Mouse (Mus musculus) forebrain, postnatal 0 days (tissue): Measurements from ENCODE around the gene BC030867. TPM values are rescaled to one million over a fixed set of nuclear protein-coding genes. Genes with fewer than 3 reads are reported as not detected.
A peak's percentile ranks its signal among the peaks of the same experiment; 100 is the strongest.

Experiments used
- ATAC-seq: fragments of 200-750 bp; cut with Nextera tagmentation; 2 replicates; pipeline ENCODE4 v1.8.0; 2017; ENCODE audit warnings: mild to moderate bottlenecking, moderate library complexity
- DNase-seq: peaks from one replicate; pipeline ENCODE4 v3.0.0-alpha.2; 2015
- H3K27ac ChIP-seq: fragments of 300-500 bp; sonication (generic); 2 replicates; pipeline ENCODE4 v1.5.1; 2014; ENCODE audit warnings: low read depth, mild to moderate bottlenecking, antibody characterized with exemption, low read length, moderate library complexity, mixed read lengths
- H3K27me3 ChIP-seq: fragments of 300-500 bp; sonication (generic); 2 replicates; pipeline ENCODE4 v1.6.1; 2014; ENCODE audit warnings: mild to moderate bottlenecking, low read length, mixed read lengths; ENCODE audit not compliant: insufficient read depth
- H3K36me3 ChIP-seq: fragments of 300-500 bp; sonication (generic); 2 replicates; pipeline ENCODE4 v1.6.1; 2014; ENCODE audit warnings: mild to moderate bottlenecking, moderate library complexity; ENCODE audit not compliant: insufficient read depth
- H3K4me1 ChIP-seq: fragments of 300-500 bp; sonication (generic); 2 replicates; pipeline ENCODE4 v1.6.1; 2014; ENCODE audit warnings: antibody characterized with exemption; ENCODE audit not compliant: insufficient read depth
- H3K4me2 ChIP-seq: fragments of 300-500 bp; sonication (generic); 2 replicates; pipeline ENCODE4 v1.6.1; 2014; ENCODE audit warnings: low read depth, mild to moderate bottlenecking, moderate library complexity
- H3K4me3 ChIP-seq: fragments of 300-500 bp; sonication (generic); 2 replicates; pipeline ENCODE4 v1.5.1; 2014; ENCODE audit warnings: low read depth, low read length, mixed read lengths
- H3K9ac ChIP-seq: fragments of 300-500 bp; sonication (generic); 2 replicates; pipeline ENCODE4 v1.6.1; 2014; ENCODE audit warnings: mild to moderate bottlenecking
- H3K9me3 ChIP-seq: fragments of 300-500 bp; sonication (generic); 2 replicates; pipeline ENCODE4 v1.6.1; 2016; ENCODE audit warnings: low read length
- CTCF ChIP-seq: sonication (generic); IDR thresholded peaks from 2 replicates; pipeline ENCODE4 v1.5.1; 2016; ENCODE audit warnings: antibody characterized with exemption, control low read depth, low read depth
- WGBS: fragments of 180-500 bp; shearing (Covaris S2); extraction: QIAGEN DNeasy Blood & Tissue Kit; methylation state at CpG from one replicate; pipeline ENCODE4 v1.1.7; 2014; 5-methylcytosine and 5-hydroxymethylcytosine counted together
- polyA plus RNA-seq: library from polyadenylated mRNA; unstranded; fragments of >200 nt; fragmentation: Nextera tagmentation; extraction: Ambion mirVana; gene quantifications from 2 replicates; pipeline ENCODE4 v1.2.1, GENCODE M21; 2015
- total RNA-seq: library from RNA; depleted of rRNA; stranded (reverse); fragments of >200 nt; gene quantifications from 2 replicates; pipeline ENCODE4 v1.2.3, GENCODE M21; 2014

The BC030867 gene
- total and polyA plus RNA-seq, 2 experiments from 2014 or later: 0.62 to 1.5 TPM

DNA sequence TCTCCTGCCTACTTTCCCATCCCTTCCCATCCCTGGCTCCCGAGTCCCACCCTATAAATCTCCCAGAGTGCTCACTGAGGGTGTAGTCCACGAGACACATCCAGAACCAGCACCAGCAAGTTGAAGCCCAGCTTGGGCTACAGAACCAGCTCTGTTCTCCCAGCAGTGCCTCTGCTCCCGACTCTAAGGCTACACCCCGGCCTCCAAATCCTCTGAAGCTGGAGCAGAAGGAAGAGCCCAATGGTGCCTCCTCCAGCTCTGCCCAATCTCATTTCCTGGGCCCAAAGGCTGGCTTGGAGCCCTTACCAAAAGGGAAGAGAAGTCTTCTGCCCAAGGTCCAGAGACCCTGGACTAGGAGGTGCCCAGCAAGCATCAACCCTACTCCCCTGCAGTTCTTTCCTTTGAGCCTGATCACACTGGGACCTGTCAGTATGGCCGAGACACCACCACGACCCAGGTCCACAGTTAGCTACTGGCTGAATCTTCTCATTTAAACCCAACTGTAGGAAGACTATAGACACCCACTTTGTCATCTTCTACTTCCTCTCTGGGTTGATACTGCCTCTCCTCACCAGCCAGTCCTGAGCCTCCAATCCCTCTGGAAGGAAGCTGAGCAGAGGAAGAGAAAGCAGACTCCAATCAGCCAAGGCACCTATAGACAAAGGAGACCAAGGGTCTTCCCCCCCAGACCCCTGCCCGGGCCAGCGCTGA is 27.3 kb upstream of the BC030867 start:
- TF ChIP-seq CTCF: no peak
- H3K4me2 ChIP-seq: no peak overlapping the region
- H3K4me3 ChIP-seq: no peak overlapping the region
- H3K36me3 ChIP-seq: peaks cover 46% of the 10 kb centered on the region
- H3K4me1 ChIP-seq: peaks cover 44% of the 10 kb centered on the region
- no peak overlapping the region for H3K9ac ChIP-seq
- no peak overlapping the region for H3K27ac ChIP-seq
- WGBS: 88% methylated on average over 8 of the region's 8 CpGs
- no peaks in the 10 kb centered on the region for H3K27me3 ChIP-seq
- no peak for ATAC-seq
- DNase-seq: no peak
- H3K9me3 ChIP-seq: no peaks in the 10 kb centered on the region

DNA sequence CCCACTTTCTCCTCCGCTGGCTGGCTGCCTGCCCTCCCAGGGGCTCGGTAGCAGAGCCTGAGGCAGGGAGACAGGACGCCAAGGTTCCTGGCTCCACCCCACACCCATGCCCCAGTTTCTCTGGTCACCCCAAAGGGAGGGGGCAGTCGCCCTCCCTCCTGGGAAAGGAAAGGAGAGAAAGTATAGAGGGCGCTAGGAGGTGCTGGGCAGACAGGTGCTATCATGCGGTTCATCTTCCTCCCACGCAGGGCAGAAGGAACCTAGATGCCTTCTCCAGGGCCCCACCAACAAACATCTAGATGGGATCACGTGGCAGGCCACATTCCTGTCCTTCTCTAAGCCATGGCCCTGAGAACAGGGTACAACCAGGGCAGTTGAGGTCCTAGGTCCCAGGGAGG is 26.7 kb upstream of the BC030867 start:
- 67% methylated on average over 8 of the region's 8 CpGs for WGBS
- Histone ChIP-seq H3K27ac (no peak overlapping the region), H3K4me1 (peaks cover 46% of the 10 kb centered on the region), H3K27me3 (no peaks in the 10 kb centered on the region), H3K4me2 (no peak overlapping the region), H3K4me3 (no peak overlapping the region), H3K9ac (no peak overlapping the region), H3K9me3 (no peaks in the 10 kb centered on the region), H3K36me3 (peaks cover 46% of the 10 kb centered on the region)
- DNase-seq (no peak), ATAC-seq (no peak)
- TF ChIP-seq CTCF: no peak

DNA sequence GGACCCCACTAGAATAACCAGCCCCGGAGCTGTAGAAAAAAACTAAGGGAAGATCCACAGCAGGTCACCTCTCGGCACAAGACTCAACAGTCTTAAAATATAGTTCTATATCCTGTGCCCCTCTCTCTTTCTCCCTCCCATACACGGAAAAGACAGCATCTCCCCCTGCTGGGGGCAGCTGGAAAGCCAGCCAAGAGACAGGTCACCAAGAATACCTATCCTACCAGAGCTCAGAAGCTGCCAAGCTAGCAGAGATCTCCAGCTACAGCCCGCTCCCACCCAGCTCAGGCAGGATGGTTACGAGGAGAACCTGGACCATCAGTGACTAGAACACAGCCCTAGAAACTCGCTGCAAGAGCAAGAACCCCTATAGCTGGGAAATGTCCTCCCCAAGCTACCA is 25.5 kb upstream of the BC030867 start:
- DNase-seq: peak; percentile 68
- no peaks in the 10 kb centered on the region for H3K27me3 ChIP-seq
- H3K36me3 ChIP-seq: peaks cover 42% of the 10 kb centered on the region
- 47% methylated on average over 6 of the region's 6 CpGs for WGBS
- no peak overlapping the region for H3K27ac ChIP-seq
- H3K9me3 ChIP-seq: no peaks in the 10 kb centered on the region
- no peak overlapping the region for H3K9ac ChIP-seq
- peaks cover 40% of the 10 kb centered on the region for H3K4me1 ChIP-seq
- peak; percentile 71 for TF ChIP-seq CTCF
- 0 out of 2 replicates have a peak overlapping the region, but pooled peaks have one; percentile 8 for H3K4me2 ChIP-seq
- H3K4me3 ChIP-seq: no peak overlapping the region
- no peak for ATAC-seq

DNA sequence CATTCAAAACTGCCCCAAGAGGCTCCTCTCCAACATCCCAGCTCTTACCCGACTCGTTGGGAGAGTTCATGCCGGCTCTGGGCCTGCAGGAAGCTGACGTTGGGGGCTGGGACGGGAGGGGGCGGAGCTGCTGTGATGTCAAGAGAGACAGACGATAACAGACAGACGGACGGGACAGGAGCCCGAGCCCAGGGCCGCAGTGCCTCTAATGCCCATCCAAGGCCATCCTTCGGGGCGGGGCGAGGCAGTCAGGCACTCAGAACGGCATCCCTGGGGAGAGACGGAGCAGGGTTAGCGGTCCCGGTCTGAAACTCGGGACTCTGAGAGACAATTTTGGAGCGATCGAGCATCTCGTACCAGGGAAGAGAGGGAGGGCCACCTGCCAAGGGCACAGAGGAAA is 24.0 kb upstream of the BC030867 start:
- peaks cover 33% of the 10 kb centered on the region for H3K4me1 ChIP-seq
- peaks cover 42% of the 10 kb centered on the region for H3K36me3 ChIP-seq
- DNase-seq: no peak
- no peaks in the 10 kb centered on the region for H3K9me3 ChIP-seq
- no peak for ATAC-seq
- TF ChIP-seq CTCF: no peak
- H3K4me2 ChIP-seq: peak overlapping the region; percentile 41
- no peak overlapping the region; the same call in 1 of the 2 replicates for H3K4me3 ChIP-seq
- 13% methylated on average over 22 of the region's 22 CpGs for WGBS
- H3K27me3 ChIP-seq: no peaks in the 10 kb centered on the region
- H3K9ac ChIP-seq: 0 out of 2 replicates have a peak overlapping the region, but pooled peaks have one; percentile 22
- H3K27ac ChIP-seq: no peak overlapping the region

DNA sequence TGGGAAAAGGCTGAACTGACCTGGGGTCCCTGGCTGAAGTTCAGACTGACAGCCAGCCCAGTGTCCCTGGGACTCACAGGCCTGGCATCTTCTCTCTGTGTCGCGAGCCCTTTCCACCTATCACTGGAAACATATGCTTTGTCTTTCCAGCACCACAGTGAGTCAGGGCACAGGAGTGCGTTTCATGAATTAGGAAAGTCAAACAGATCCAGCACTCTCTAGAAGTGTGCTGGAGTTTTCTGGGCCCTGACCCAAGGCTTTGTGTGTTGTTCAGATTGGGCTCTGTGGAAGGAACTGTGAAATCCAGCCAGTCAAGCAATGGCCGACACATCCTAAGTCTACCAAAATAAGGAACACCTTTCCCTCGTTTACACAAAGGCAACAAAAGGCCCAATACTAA is 23.5 kb upstream of the BC030867 start:
- no peak for DNase-seq
- no peak for ATAC-seq
- H3K36me3 ChIP-seq: peaks cover 38% of the 10 kb centered on the region
- H3K9ac ChIP-seq: 0 out of 2 replicates have a peak overlapping the region, but pooled peaks have one; percentile 22
- no peak overlapping the region for H3K27ac ChIP-seq
- H3K9me3 ChIP-seq: no peaks in the 10 kb centered on the region
- H3K4me3 ChIP-seq: no peak overlapping the region
- peak overlapping the region; percentile 41 for H3K4me2 ChIP-seq
- WGBS: 58% methylated on average over 5 of the region's 5 CpGs
- no peak for TF ChIP-seq CTCF
- no peaks in the 10 kb centered on the region for H3K27me3 ChIP-seq
- H3K4me1 ChIP-seq: peaks cover 27% of the 10 kb centered on the region

DNA sequence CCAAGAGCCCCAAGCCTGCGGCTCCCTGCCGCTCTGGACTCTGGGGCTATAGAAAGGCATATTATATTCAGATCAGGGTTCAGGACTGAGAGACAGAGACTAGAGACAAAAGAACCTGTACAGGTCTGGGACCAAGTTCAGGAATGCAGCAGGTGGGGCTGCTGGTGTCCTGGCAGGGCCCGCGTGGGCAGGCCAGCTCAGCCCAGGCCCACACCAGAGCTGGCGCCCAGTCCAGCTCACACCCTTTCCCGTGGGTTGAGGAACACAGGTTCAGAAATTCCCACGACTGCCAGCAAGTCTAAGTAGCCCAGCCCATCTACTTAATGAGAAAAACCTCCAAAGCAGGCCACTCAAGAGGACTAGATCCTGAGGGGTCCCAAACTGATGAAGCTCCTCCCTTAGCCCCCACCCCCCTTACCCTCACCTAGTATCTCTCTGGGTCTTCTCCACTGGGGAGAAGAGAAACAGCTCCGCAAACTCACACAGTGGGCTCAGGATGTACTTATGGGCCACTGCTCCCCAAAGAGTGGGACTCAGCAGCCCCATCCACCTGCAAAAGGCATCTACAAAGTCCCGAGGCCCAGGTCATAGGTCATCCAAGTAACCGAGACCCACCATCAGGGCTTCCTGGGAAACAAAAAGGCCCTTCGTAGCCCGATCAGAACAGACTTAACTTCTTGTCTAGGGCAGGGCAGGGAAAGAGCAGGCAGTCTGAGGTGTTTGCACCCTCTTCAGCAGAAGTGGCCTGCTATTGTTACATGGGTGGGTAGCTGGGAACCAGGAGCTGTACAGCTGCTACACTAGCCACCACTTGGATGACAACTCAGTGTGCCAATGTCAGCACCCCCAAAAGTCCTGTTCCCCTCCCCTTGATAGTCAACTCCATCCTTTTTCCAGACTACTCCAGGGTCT is 22.4 kb upstream of the BC030867 start:
- Histone ChIP-seq H3K9ac (peak overlapping the region; percentile 86; the same call in 1 of the 2 replicates), H3K36me3 (peaks cover 26% of the 10 kb centered on the region), H3K27me3 (no peaks in the 10 kb centered on the region), H3K4me2 (peak overlapping the region; percentile 74), H3K4me1 (peaks cover 27% of the 10 kb centered on the region), H3K27ac (peak overlapping the region; percentile 95), H3K4me3 (peak overlapping the region; percentile 96), H3K9me3 (no peaks in the 10 kb centered on the region)
- DNase-seq (no peak), ATAC-seq (no peak)
- WGBS: 55% methylated on average over 12 of the region's 12 CpGs
- no peak for TF ChIP-seq CTCF
